Mouse (Mus musculus): Measurements from ENCODE around the gene Fh1. TPM values are rescaled to one million over a fixed set of nuclear protein-coding genes. Genes with fewer than 3 reads are reported as not detected.

Gene Fh1
- total and polyA plus RNA-seq, 3 experiments = 159 to 186 TPM; not detected in 1

DNA sequence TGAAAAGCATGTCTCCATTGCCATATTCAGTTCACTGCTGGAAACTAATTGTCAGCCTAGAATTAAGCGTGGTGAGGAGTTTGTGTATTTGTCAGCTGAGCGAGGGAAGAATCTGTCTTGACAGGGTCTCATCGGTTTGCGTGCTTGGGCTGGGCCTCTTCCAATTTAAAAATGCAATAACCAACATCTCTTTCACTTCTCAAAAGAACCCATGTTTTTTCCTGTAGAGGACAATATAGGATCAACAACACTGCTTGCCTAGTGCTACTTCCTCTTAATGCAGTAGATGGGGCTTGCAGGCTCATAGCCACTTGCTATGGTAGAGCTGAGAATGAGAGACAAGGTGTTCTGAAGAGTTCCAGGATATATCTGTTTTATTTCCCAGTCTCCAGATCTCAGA lies 34.5 kb upstream of the Fh1 start:
- H3K79me2 ChIP-seq (ENCODE audit: control insufficient read depth, insufficient read depth, low read length, poor library complexity) = no peaks in the 10 kb centered on the region
- H3K4me1 ChIP-seq (ENCODE audit: control insufficient read depth in 1 of 2, insufficient read depth in 2 of 2, low read length in 2 of 2) = no peaks in the 10 kb centered on the region
- TF ChIP-seq MEF2A (IDR thresholded peaks at IDR 0.05; ENCODE audit: extremely low read depth, insufficient replicate concordance, low read depth, low read length, poor library complexity, severe bottlenecking) (no peak), NRF1 (IDR thresholded peaks at IDR 0.05; ENCODE audit: insufficient read depth, low read depth, low read length, poor library complexity, severe bottlenecking) (no peak), MYC (IDR thresholded peaks at IDR 0.05; ENCODE audit: low read depth, low read length) (no peak), MAX (IDR thresholded peaks at IDR 0.05; ENCODE audit: low read length) (no peak), NELFE (IDR thresholded peaks at IDR 0.05; ENCODE audit: low read depth, low read length) (no peak), SMC3 (IDR thresholded peaks at IDR 0.05; ENCODE audit: low read depth, low read length) (no peak), EP300 (IDR thresholded peaks at IDR 0.05; ENCODE audit: low read depth in 1 of 2, low read length in 2 of 2) (no peak), POLR2AphosphoS2 (IDR thresholded peaks at IDR 0.05; ENCODE audit: low read length) (no peak), MYB (IDR thresholded peaks at IDR 0.05; ENCODE audit: low read depth, low read length) (no peak), MAFK (IDR thresholded peaks at IDR 0.05; ENCODE audit: borderline replicate concordance, low read depth, low read length) (no peak), TAL1 (IDR thresholded peaks at IDR 0.05; ENCODE audit: low read length) (no peak), SIN3A (IDR thresholded peaks at IDR 0.05; ENCODE audit: low read length) (no peak), HCFC1 (IDR thresholded peaks at IDR 0.05; ENCODE audit: low read depth, low read length) (no peak), USF2 (IDR thresholded peaks at IDR 0.05; ENCODE audit: borderline replicate concordance in 1 of 2, insufficient read depth in 1 of 2, low read depth in 1 of 2, low read length in 2 of 2) (no peak)
- no peak overlapping the region for H3K9ac ChIP-seq (ENCODE audit: control insufficient read depth, low read depth, low read length, poor library complexity, severe bottlenecking)
- DNase-seq (ENCODE audit: low read depth, low spot score) = no peak
- no peaks in the 10 kb centered on the region for H3K36me3 ChIP-seq (ENCODE audit: control insufficient read depth in 1 of 2, insufficient read depth in 2 of 2, low read length in 2 of 2)
- H3K27me3 ChIP-seq (ENCODE audit: control insufficient read depth in 1 of 2, insufficient read depth in 2 of 2, low read length in 2 of 2) = no peaks in the 10 kb centered on the region
- no peaks in the 10 kb centered on the region for H3K9me3 ChIP-seq (replicated peaks; ENCODE audit: insufficient read depth, low read length)
- no peak overlapping the region for H3K4me3 ChIP-seq (ENCODE audit: control insufficient read depth in 1 of 2, insufficient read depth in 1 of 2, low read depth in 2 of 2, low read length in 2 of 2)
- H3K27ac ChIP-seq (ENCODE audit: control insufficient read depth, low read depth, low read length) = no peak overlapping the region

- no peak overlapping the region for H3K9ac ChIP-seq (ENCODE audit: control insufficient read depth, low read depth, low read length, poor library complexity, severe bottlenecking)
- peaks cover 0 to 4% of the 10 kb centered on the region in 2 experiments; a peak in 3 of 4 replicates for H3K4me1 ChIP-seq (ENCODE audit: control insufficient read depth in 1 of 2, insufficient read depth in 2 of 2, low read length in 2 of 2)
- TF ChIP-seq KAT2A (conservative IDR thresholded peaks at IDR 0.05; ENCODE audit: low read depth, low read length) (no peak), ZNF384 (IDR thresholded peaks at IDR 0.05; ENCODE audit: low read depth, low read length) (no peak), ZC3H11A (IDR thresholded peaks at IDR 0.05; ENCODE audit: low read depth, low read length) (no peak), ZMIZ1 (IDR thresholded peaks at IDR 0.05; ENCODE audit: low read depth, low read length) (no peak), ELF1 (IDR thresholded peaks at IDR 0.05; ENCODE audit: low read depth, low read length) (no peak), USF2 (IDR thresholded peaks at IDR 0.05; ENCODE audit: borderline replicate concordance in 1 of 2, insufficient read depth in 1 of 2, low read depth in 1 of 2, low read length in 2 of 2) (no peak), MYB (IDR thresholded peaks at IDR 0.05; ENCODE audit: low read depth, low read length) (no peak)
- no peaks in the 10 kb centered on the region for H3K9me3 ChIP-seq (replicated peaks; ENCODE audit: insufficient read depth, low read length)
- H3K27me3 ChIP-seq (ENCODE audit: control insufficient read depth in 1 of 2, insufficient read depth in 2 of 2, low read length in 2 of 2) = no peaks in the 10 kb centered on the region
- no peaks in the 10 kb centered on the region for H3K79me2 ChIP-seq (ENCODE audit: control insufficient read depth, insufficient read depth, low read length, poor library complexity)
- H3K4me3 ChIP-seq (ENCODE audit: control insufficient read depth in 1 of 2, insufficient read depth in 1 of 2, low read depth in 2 of 2, low read length in 2 of 2) = no peak overlapping the region
- H3K36me3 ChIP-seq (ENCODE audit: control insufficient read depth in 1 of 2, insufficient read depth in 2 of 2, low read length in 2 of 2) = 0 out of 4 replicates have a peak, but pooled peaks cover 0 to 3% of the 10 kb centered on the region in 2 experiments
- DNase-seq (ENCODE audit: low read depth, low spot score) = no peak
- H3K27ac ChIP-seq (ENCODE audit: control insufficient read depth, low read depth, low read length) = no peak overlapping the region
Observed at GRCm38 (mm10) chr1:175648615-175649014, 23.2 kb upstream of the Fh1 start.

Measured in MEL (cell line).